Mouse (Mus musculus) cortical plate, adult 2 months (tissue): ENCODE measurements at regions not wholly inside any gene's neighbourhood (a gene's known extent, or its start where the extent isn't known, plus 50 kb on each side); places are given as distances from the start of the nearest gene placed in this dataset.

Experiments used
- H3K27ac ChIP-seq: fragments of 200-500 bp; 2 replicates; pipeline ENCODE4 v1.5.1; 2012; ENCODE audit warnings: low read length, control low read depth, inconsistent platforms; ENCODE audit not compliant: insufficient read depth
- H3K4me1 ChIP-seq: fragments of 200-500 bp; 2 replicates; pipeline ENCODE4 v1.6.1; 2011; ENCODE audit warnings: low read length; ENCODE audit not compliant: control insufficient read depth, insufficient read depth
- H3K4me3 ChIP-seq: fragments of 200-500 bp; 2 replicates; pipeline ENCODE4 v1.5.1; 2011; ENCODE audit warnings: mild to moderate bottlenecking, low read length, control low read depth; ENCODE audit not compliant: insufficient read depth
- CTCF ChIP-seq: fragments of 200-500 bp; IDR thresholded peaks from 2 replicates; pipeline ENCODE4 v1.5.1; 2011; ENCODE audit warnings: mild to moderate bottlenecking, control low read depth, low read length; ENCODE audit not compliant: insufficient read depth; ENCODE audit errors: extremely low read depth
- POLR2A ChIP-seq: fragments of 200-500 bp; IDR thresholded peaks from 2 replicates; pipeline ENCODE4 v1.6.1; 2011; ENCODE audit warnings: mild to moderate bottlenecking, low read length, control low read depth; ENCODE audit not compliant: insufficient read depth; ENCODE audit errors: extremely low read depth

DNA sequence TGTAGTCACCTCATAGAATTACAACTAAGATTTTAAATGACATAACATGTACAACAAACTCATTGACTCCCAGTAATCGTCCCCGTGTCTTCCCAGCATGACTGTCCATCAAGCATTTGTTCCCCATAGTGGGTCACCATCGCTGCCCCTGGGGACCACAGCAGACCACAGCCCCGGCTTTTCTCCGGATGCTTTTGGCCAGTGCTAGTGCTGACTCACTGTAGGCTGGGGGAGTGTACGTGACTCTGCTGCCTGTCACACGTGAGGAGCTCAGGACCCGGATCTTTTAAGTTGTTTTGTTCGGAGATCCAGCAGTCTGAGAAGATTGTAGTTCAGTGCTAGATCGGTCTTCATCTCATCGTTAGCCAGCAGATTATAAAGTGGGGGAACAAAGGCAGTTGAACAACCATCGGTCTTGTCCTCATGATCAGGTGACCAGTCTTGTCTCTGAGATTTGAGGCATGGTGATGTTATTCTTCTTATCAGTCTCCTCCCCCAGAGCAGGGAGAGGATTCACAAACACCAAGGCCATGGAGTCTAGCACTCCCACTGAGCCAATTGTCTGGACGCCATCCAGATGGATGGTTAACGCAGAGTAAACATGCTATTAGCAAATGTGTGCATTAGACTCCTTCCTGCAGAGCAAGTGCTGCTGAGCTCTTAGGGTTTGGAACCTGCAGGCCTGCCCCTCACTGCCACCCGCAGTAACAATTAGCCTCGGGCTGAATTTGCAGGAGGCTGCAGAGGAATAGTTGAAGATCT is 87.2 kb upstream of the Tspan5 start:
- Histone ChIP-seq H3K4me1 (no peaks in the 10 kb centered on the region), H3K4me3 (no peak overlapping the region), H3K27ac (no peak overlapping the region)
- TF ChIP-seq CTCF (no peak), POLR2A (no peak)

- Histone ChIP-seq H3K27ac (no peak overlapping the region), H3K4me1 (no peaks in the 10 kb centered on the region), H3K4me3 (no peak overlapping the region)
- TF ChIP-seq POLR2A (no peak), CTCF (no peak)
Observed at GRCm38 (mm10) chr3:138655479-138655878, 86.5 kb upstream of the Tspan5 start.

DNA sequence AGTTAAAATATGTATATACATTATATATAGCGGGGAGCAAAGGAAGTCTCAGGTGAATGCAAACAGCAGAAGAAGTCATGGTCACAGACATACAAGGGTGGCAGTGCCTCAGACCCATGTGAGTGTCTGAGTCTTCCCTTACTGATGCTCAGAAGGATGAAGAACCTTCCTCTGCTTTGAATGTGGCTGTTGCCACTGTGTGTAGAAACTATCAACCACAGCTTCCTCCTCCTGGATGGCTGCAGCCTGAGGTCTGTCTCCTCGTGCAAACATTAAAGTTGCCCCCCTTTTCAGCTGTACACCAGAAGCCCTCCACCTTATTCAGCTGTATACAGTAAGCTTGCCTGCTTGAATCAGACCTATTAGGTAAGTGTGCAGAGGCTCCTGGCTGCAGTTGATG is 79.4 kb upstream of the Tspan5 start:
- H3K27ac ChIP-seq = no peak overlapping the region
- no peak overlapping the region for H3K4me3 ChIP-seq
- no peak for TF ChIP-seq CTCF
- TF ChIP-seq POLR2A = no peak
- H3K4me1 ChIP-seq = no peaks in the 10 kb centered on the region

DNA sequence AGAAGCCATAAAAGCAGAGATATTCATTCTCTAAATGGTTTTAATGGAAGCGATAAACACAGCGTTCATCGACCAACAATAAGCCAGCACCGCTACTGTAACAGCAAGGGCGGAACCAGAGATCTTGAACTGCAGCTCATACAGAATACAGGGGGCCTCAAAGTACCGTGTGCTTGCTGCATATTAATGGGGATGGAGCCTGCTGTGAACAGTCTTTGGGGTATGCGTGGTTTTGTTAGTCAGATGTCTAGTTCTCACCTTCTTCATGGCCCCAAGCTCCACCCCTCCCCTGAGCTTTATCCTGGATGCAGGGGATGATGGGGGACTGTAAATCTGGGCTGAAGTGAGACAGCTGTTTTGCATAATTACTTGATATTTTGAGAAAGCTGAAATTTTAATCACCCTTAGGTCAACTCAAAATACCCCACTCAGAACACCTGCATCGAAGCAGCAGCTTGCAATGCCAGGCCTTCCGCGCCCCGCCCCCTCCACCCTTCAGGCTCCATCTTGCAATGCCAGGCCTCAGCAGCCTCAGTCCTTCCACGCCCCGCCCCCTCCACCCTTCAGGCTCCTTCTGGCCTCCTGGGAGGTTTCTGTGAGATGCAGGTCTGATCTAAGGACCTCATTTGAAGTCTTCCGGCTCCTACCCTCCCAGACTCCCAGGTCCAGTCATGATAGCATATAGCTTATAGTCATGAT is 73.5 kb upstream of the Tspan5 start:
- no peaks in the 10 kb centered on the region for H3K4me1 ChIP-seq
- no peak for TF ChIP-seq POLR2A
- no peak for TF ChIP-seq CTCF
- no peak overlapping the region for H3K27ac ChIP-seq
- H3K4me3 ChIP-seq = no peak overlapping the region

GRCm38 (mm10) chr3:138675881-138676280 is 66.1 kb upstream of the Tspan5 start:
- TF ChIP-seq POLR2A = no peak
- no peak for TF ChIP-seq CTCF
- Histone ChIP-seq H3K4me3 (no peak overlapping the region), H3K27ac (no peak overlapping the region), H3K4me1 (no peaks in the 10 kb centered on the region)

GRCm38 (mm10) chr3:138678351-138678750 is 63.6 kb upstream of the Tspan5 start:
- no peak overlapping the region for H3K27ac ChIP-seq
- H3K4me1 ChIP-seq = no peaks in the 10 kb centered on the region
- no peak for TF ChIP-seq POLR2A
- no peak for TF ChIP-seq CTCF
- H3K4me3 ChIP-seq = no peak overlapping the region

DNA sequence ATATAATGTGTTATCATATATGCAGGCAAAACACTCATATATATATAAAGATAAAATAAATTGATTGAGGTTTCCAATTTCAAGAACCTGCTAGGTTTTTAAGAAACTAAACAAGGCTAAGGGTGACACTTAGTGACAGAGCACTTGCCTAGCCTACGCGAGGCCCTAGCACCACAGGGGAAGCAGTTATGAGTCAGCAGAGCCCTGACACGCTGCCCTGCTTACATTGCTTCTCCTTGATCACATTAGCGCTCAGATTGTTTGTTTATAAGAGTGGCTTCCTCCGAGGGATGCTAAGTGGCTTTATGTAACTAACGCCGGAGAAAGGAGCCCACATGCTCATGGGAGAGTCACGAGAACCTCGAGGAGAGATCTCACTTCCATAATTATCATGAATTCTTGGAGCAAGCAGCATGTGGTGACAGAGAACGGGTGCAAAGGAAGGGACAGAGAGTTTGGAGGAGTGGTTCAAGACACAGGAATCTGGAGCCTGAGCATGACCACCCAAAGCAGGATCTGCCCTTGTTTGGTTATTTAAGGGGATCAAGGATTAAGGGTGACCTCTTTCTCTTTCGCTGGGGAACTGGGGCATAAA is 55.3 kb upstream of the Tspan5 start:
- TF ChIP-seq POLR2A (no peak), CTCF (no peak)
- H3K27ac ChIP-seq = no peak overlapping the region
- H3K4me1 ChIP-seq = peaks cover 5% of the 10 kb centered on the region
- no peak overlapping the region for H3K4me3 ChIP-seq

DNA sequence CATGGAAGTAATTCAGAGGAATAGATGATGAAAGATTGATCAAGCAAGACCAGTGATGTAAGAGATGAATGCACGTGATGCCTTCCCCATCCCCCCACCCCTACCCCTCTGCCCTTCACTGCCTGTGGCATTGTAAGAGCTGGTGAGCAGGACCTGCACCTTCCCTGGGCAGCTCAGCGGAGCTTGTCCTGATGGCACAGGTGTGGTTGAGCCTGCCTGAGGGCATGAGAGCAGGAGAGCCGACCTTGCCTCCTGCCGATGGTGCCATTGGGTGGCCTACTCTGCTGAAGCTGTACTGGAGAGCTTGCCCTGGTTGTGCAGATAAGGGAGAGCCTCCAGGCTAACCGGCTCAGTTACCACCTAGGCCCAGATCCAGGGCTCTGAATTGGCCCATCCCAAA is 53.4 kb upstream of the Tspan5 start:
- Histone ChIP-seq H3K27ac (no peak overlapping the region), H3K4me3 (no peak overlapping the region), H3K4me1 (peaks cover 5% of the 10 kb centered on the region)
- TF ChIP-seq POLR2A (no peak), CTCF (no peak)
